8 mouse cellular contexts compared by ENCODE assay signal in genomic region chr3:107458528-107459195, GRCm38 (mm10). TPM values are rescaled to one million over a fixed set of nuclear protein-coding genes. Genes with fewer than 3 reads are reported as not detected.
DNase-seq lines count a peak whose midpoint lies in the region; ATAC-seq lines count a peak whose summit lies in the region.

No protein-coding gene starts in this region.

- H3K4me1 ChIP-seq in neural tube, embryonic 13.5 days (replicated peaks): peaks cover 28% of the 10 kb centered on the region

- H3K4me2 ChIP-seq in neural tube, embryonic 13.5 days: peak overlapping the region; percentile 93

- H3K27me3 ChIP-seq in neural tube, embryonic 13.5 days: peaks cover 99% of the 10 kb centered on the region

- H3K27ac ChIP-seq in neural tube, embryonic 13.5 days (replicated peaks): no peak overlapping the region

- DNase-seq in cerebellum, adult 11 months: peak; percentile 47
- peak; percentile 61 for DNase-seq in right cerebral cortex, adult 18-20 months
- DNase-seq in right cerebral cortex, postnatal 36 days (ENCODE audit: low spot score in 2 of 2): no peak
- DNase-seq in gastrocnemius, postnatal 25 days: peak; percentile 53
- DNase-seq in kidney, postnatal 25 days: peak; percentile 5 to 50
- no peak for DNase-seq in ovary, postnatal 14 days (ENCODE audit: low spot score)

- H3K9me3 ChIP-seq in neural tube, embryonic 13.5 days: no peaks in the 10 kb centered on the region

- peak overlapping the region; percentile 54 for H3K4me3 ChIP-seq in neural tube, embryonic 13.5 days

- ATAC-seq in cerebellum, adult (ENCODE audit: insufficient number of reproducible peaks, low FRiP score, low TSS enrichment): no peak
- ATAC-seq in neural tube, embryonic 13.5 days (ENCODE audit: low read depth): no peak

- peak overlapping the region; percentile 75 for H3K9ac ChIP-seq in neural tube, embryonic 13.5 days

- H3K36me3 ChIP-seq in neural tube, embryonic 13.5 days: no peaks in the 10 kb centered on the region

- WGBS in neural tube, embryonic 13.5 days: 0% methylated on average over 50 of the region's 51 CpGs

RNA-seq across cellular contexts. Expression of gene Kcnc4, which starts 0.7 kb away (rescaled TPM):
- total RNA-seq in gastrocnemius, postnatal 25 days (2021): 10 to 100 TPM; 87.0 to 94.0 TPM
- polyA plus RNA-seq in neural tube, embryonic 13.5 days (2015; fragmentation: Nextera tagmentation; extraction: Ambion mirVana): 1.8 TPM in 2 replicates

RNA-seq across cellular contexts. Expression of gene Slc6a17, which starts 59.2 kb away (rescaled TPM):
- total RNA-seq in gastrocnemius, postnatal 25 days (2021): under 1 TPM; 0.41 to 0.46 TPM
- polyA plus RNA-seq in neural tube, embryonic 13.5 days (2015; fragmentation: Nextera tagmentation; extraction: Ambion mirVana): 8.1 and 8.7 TPM in 2 replicates

Comparison
In these comparisons a context has a peak if more than half of its experiments do, and no peak if none do; other contexts are left out.
1. DNase-seq: peak in cerebellum, adult 11 months (single experiment), right cerebral cortex, adult 18-20 months (single experiment), gastrocnemius, postnatal 25 days (single experiment) and kidney, postnatal 25 days (2 of 2); none in right cerebral cortex, postnatal 36 days (0 of 2) and ovary, postnatal 14 days (single experiment).